Mouse (Mus musculus) heart, postnatal 10 days (tissue): ENCODE data around the gene Pdzd2. TPM values are rescaled to one million over a fixed set of nuclear protein-coding genes. Genes with fewer than 3 reads are reported as not detected.
A peak's percentile ranks its signal among the peaks of the same experiment; 100 is the strongest.

Experiments used
- DNase-seq, 2 experiments: peaks; one replicate each; pipeline ENCODE4 v3.0.0; 2021
- intact Hi-C: fragments of 180-260 bp; cut with DNase I; formaldehyde crosslinking; loops from one replicate; pipeline ENCODE4 v1.15.1; 2025
- total RNA-seq, 2 experiments: library from RNA; stranded (reverse); gene quantifications; 2 replicates each; pipeline ENCODE4 v1.2.3; 2021

The Pdzd2 gene
- total RNA-seq, 2 experiments from 2014 or later = 186 to 218 TPM

GRCm38 (mm10) chr15:12735208-12735607 lies 4.5 kb downstream of the Pdzd2 start:
- intact Hi-C loops = loop anchor here (5.0 kb wide), 1 partner anchor 83 kb away; no protein-coding TSS in a partner anchor

GRCm38 (mm10) chr15:12734221-12734620 lies 5.5 kb downstream of the Pdzd2 start:
- intact Hi-C loops = no loop called here
- no peak for DNase-seq

More at GRCm38 (mm10) chr15:12735208-12735607, 4.5 kb downstream of the Pdzd2 start:
- no peak for DNase-seq

- DNase-seq = peak; percentile 63 to 64
- intact Hi-C loops = no loop called here
Observed at GRCm38 (mm10) chr15:12732613-12733012, 7.1 kb downstream of the Pdzd2 start.

GRCm38 (mm10) chr15:12728381-12728780 lies 11.3 kb downstream of the Pdzd2 start:
- DNase-seq = no peak
- intact Hi-C loops = no loop called here

GRCm38 (mm10) chr15:12725256-12725655 lies 14.5 kb downstream of the Pdzd2 start:
- DNase-seq = peak; percentile 43 to 56
- intact Hi-C loops = no loop called here

- intact Hi-C loops = no loop called here
- peak; percentile 55 to 57 for DNase-seq
Observed at GRCm38 (mm10) chr15:12721684-12722500, 17.8 kb downstream of the Pdzd2 start.

- intact Hi-C loops = no loop called here
- DNase-seq = no peak
Observed at GRCm38 (mm10) chr15:12718819-12719218, 20.9 kb downstream of the Pdzd2 start.

GRCm38 (mm10) chr15:12717410-12717809 lies 22.3 kb downstream of the Pdzd2 start:
- DNase-seq = peak in 1 of 2 experiments; percentile 39
- intact Hi-C loops = no loop called here

GRCm38 (mm10) chr15:12716881-12717280 lies 22.8 kb downstream of the Pdzd2 start:
- intact Hi-C loops = no loop called here
- DNase-seq = no peak

GRCm38 (mm10) chr15:12714322-12714721 lies 25.4 kb downstream of the Pdzd2 start:
- intact Hi-C loops = no loop called here
- DNase-seq = peak; percentile 59 to 63

GRCm38 (mm10) chr15:12713216-12713615 lies 26.5 kb downstream of the Pdzd2 start:
- no peak for DNase-seq
- intact Hi-C loops = no loop called here

GRCm38 (mm10) chr15:12710036-12710435 lies 29.7 kb downstream of the Pdzd2 start:
- intact Hi-C loops = no loop called here
- peak in 1 of 2 experiments; percentile 42 for DNase-seq

- intact Hi-C loops = no loop called here
- DNase-seq = no peak
Observed at GRCm38 (mm10) chr15:12708297-12708696, 31.4 kb downstream of the Pdzd2 start.

- no peak for DNase-seq
- intact Hi-C loops = no loop called here
Observed at GRCm38 (mm10) chr15:12706902-12707301, 32.8 kb downstream of the Pdzd2 start.

- intact Hi-C loops = no loop called here
- DNase-seq = peak; percentile 54 to 73
Observed at GRCm38 (mm10) chr15:12700367-12700766, 39.4 kb downstream of the Pdzd2 start.

GRCm38 (mm10) chr15:12697741-12698140 lies 42.0 kb downstream of the Pdzd2 start:
- DNase-seq = no peak
- intact Hi-C loops = no loop called here

- intact Hi-C loops = no loop called here
- DNase-seq = no peak
Observed at GRCm38 (mm10) chr15:12696889-12697288, 42.8 kb downstream of the Pdzd2 start.

- no peak for DNase-seq
- intact Hi-C loops = no loop called here
Observed at GRCm38 (mm10) chr15:12689716-12690381, 49.9 kb downstream of the Pdzd2 start.

- peak; percentile 35 to 50 for DNase-seq
- intact Hi-C loops = no loop called here
Observed at GRCm38 (mm10) chr15:12682549-12682948, 57.2 kb downstream of the Pdzd2 start.

GRCm38 (mm10) chr15:12681891-12682290 lies 57.8 kb downstream of the Pdzd2 start:
- no peak for DNase-seq
- intact Hi-C loops = no loop called here

- intact Hi-C loops = no loop called here
- peak; percentile 43 to 53 for DNase-seq
Observed at GRCm38 (mm10) chr15:12680750-12681149, 59.0 kb downstream of the Pdzd2 start.

- intact Hi-C loops = no loop called here
- DNase-seq = no peak
Observed at GRCm38 (mm10) chr15:12679996-12680395, 59.7 kb downstream of the Pdzd2 start.
